Mouse (Mus musculus): ENCODE measurements at regions not wholly inside any gene's neighbourhood (a gene's known extent, or its start where the extent isn't known, plus 50 kb on each side); places are given as distances from the start of the nearest gene placed in this dataset.
A peak's percentile ranks its signal among the peaks of the same experiment; 100 is the strongest.

GRCm38 (mm10) chr12:17601245-17602023, 56.8 kb downstream of the Odc1 start:
- Histone ChIP-seq H3K36me3 (no peaks in the 10 kb centered on the region), H3K27me3 (no peaks in the 10 kb centered on the region), H3K9me3 (0 out of 2 replicates have a peak, but pooled peaks cover 4% of the 10 kb centered on the region), H3K4me2 (no peak overlapping the region), H3K4me3 (no peak overlapping the region), H3K9ac (no peak overlapping the region), H3K27ac (replicated peaks) (no peak overlapping the region), H3K4me1 (replicated peaks) (no peaks in the 10 kb centered on the region)
- ATAC-seq (ENCODE audit: low read depth), result no peak
- WGBS, result 72% methylated on average over 1 of the region's 1 CpGs

- Histone ChIP-seq H3K9ac (no peak overlapping the region), H3K27me3 (no peaks in the 10 kb centered on the region), H3K4me2 (no peak overlapping the region), H3K27ac (replicated peaks) (no peak overlapping the region), H3K36me3 (no peaks in the 10 kb centered on the region), H3K4me3 (no peak overlapping the region), H3K9me3 (0 out of 2 replicates have a peak, but pooled peaks cover 4% of the 10 kb centered on the region), H3K4me1 (replicated peaks) (no peaks in the 10 kb centered on the region)
- WGBS, result 85% methylated on average over 2 of the region's 2 CpGs
- no peak for ATAC-seq (ENCODE audit: low read depth)
Measured at GRCm38 (mm10) chr12:17603576-17603975, 59.0 kb downstream of the Odc1 start.

- Histone ChIP-seq H3K27me3 (no peaks in the 10 kb centered on the region), H3K4me1 (replicated peaks) (no peaks in the 10 kb centered on the region; the same call in 1 of the 2 replicates), H3K9me3 (0 out of 2 replicates have a peak, but pooled peaks cover 4% of the 10 kb centered on the region), H3K4me2 (no peak overlapping the region), H3K27ac (replicated peaks) (no peak overlapping the region), H3K9ac (no peak overlapping the region), H3K4me3 (no peak overlapping the region), H3K36me3 (no peaks in the 10 kb centered on the region)
- no peak for ATAC-seq (ENCODE audit: low read depth)
- 94% methylated on average over 1 of the region's 1 CpGs for WGBS
Measured at GRCm38 (mm10) chr12:17610384-17610783, 65.8 kb downstream of the Odc1 start.

GRCm38 (mm10) chr12:17611988-17612387, 67.4 kb downstream of the Odc1 start:
- WGBS, result 82% methylated on average over 3 of the region's 3 CpGs
- no peak overlapping the region for H3K4me2 ChIP-seq

GRCm38 (mm10) chr12:17618300-17618699, 72.4 kb upstream of the Hpcal1 start:
- Histone ChIP-seq H3K9ac (no peak overlapping the region), H3K9me3 (no peaks in the 10 kb centered on the region), H3K4me1 (replicated peaks) (peaks cover 12% of the 10 kb centered on the region), H3K36me3 (no peaks in the 10 kb centered on the region), H3K4me3 (no peak overlapping the region), H3K27me3 (no peaks in the 10 kb centered on the region), H3K4me2 (no peak overlapping the region), H3K27ac (replicated peaks) (no peak overlapping the region)
- no peak for ATAC-seq (ENCODE audit: low read depth)
- 37% methylated on average over 2 of the region's 2 CpGs for WGBS

More at GRCm38 (mm10) chr12:17611988-17612387, 67.4 kb downstream of the Odc1 start:
- no peaks in the 10 kb centered on the region for H3K9me3 ChIP-seq
- no peaks in the 10 kb centered on the region for H3K27me3 ChIP-seq
- H3K4me1 ChIP-seq (replicated peaks), result no peaks in the 10 kb centered on the region; the same call in 1 of the 2 replicates
- ATAC-seq (ENCODE audit: low read depth), result no peak
- H3K4me3 ChIP-seq, result no peak overlapping the region
- no peak overlapping the region for H3K27ac ChIP-seq (replicated peaks)
- H3K9ac ChIP-seq, result no peak overlapping the region
- H3K36me3 ChIP-seq, result no peaks in the 10 kb centered on the region

GRCm38 (mm10) chr12:17620226-17620625, 70.4 kb upstream of the Hpcal1 start:
- no peak overlapping the region for H3K27ac ChIP-seq (replicated peaks)
- H3K27me3 ChIP-seq, result no peaks in the 10 kb centered on the region
- H3K4me3 ChIP-seq, result no peak overlapping the region
- H3K4me2 ChIP-seq, result no peak overlapping the region
- H3K4me1 ChIP-seq (replicated peaks), result peaks cover 12% of the 10 kb centered on the region; the same call in 1 of the 2 replicates
- no peak for ATAC-seq (ENCODE audit: low read depth)
- H3K9ac ChIP-seq, result no peak overlapping the region
- no peaks in the 10 kb centered on the region for H3K36me3 ChIP-seq
- WGBS, result 63% methylated on average over 6 of the region's 6 CpGs
- H3K9me3 ChIP-seq, result no peaks in the 10 kb centered on the region

GRCm38 (mm10) chr12:17621487-17621888, 69.2 kb upstream of the Hpcal1 start:
- WGBS, result 33% methylated on average over 6 of the region's 6 CpGs
- Histone ChIP-seq H3K36me3 (no peaks in the 10 kb centered on the region), H3K4me1 (replicated peaks) (peaks cover 12% of the 10 kb centered on the region), H3K27me3 (no peaks in the 10 kb centered on the region), H3K27ac (replicated peaks) (peak overlapping the region; percentile 54; the same call in 1 of the 2 replicates), H3K4me2 (no peak overlapping the region), H3K9me3 (no peaks in the 10 kb centered on the region), H3K4me3 (no peak overlapping the region), H3K9ac (no peak overlapping the region)
- ATAC-seq (ENCODE audit: low read depth), result peak; percentile 51

- Histone ChIP-seq H3K27ac (replicated peaks) (0 out of 2 replicates have a peak overlapping the region, but pooled peaks have one; percentile 54), H3K36me3 (no peaks in the 10 kb centered on the region), H3K9ac (no peak overlapping the region), H3K9me3 (no peaks in the 10 kb centered on the region), H3K27me3 (no peaks in the 10 kb centered on the region), H3K4me1 (replicated peaks) (peaks cover 12% of the 10 kb centered on the region), H3K4me2 (no peak overlapping the region), H3K4me3 (no peak overlapping the region)
- ATAC-seq (ENCODE audit: low read depth), result no peak
- 30% methylated on average over 8 of the region's 8 CpGs for WGBS
Measured at GRCm38 (mm10) chr12:17622509-17623005, 68.1 kb upstream of the Hpcal1 start.

GRCm38 (mm10) chr12:17626043-17626442, 64.6 kb upstream of the Hpcal1 start:
- no peaks in the 10 kb centered on the region for H3K36me3 ChIP-seq
- H3K27ac ChIP-seq (replicated peaks), result no peak overlapping the region

GRCm38 (mm10) chr12:17631161-17631560, 59.5 kb upstream of the Hpcal1 start:
- Histone ChIP-seq H3K4me2 (no peak overlapping the region), H3K4me3 (no peak overlapping the region), H3K9ac (no peak overlapping the region), H3K4me1 (replicated peaks) (no peaks in the 10 kb centered on the region; the same call in 1 of the 2 replicates), H3K36me3 (no peaks in the 10 kb centered on the region), H3K27ac (replicated peaks) (no peak overlapping the region), H3K27me3 (no peaks in the 10 kb centered on the region), H3K9me3 (peaks cover 8% of the 10 kb centered on the region; the same call in 1 of the 2 replicates)
- WGBS, result 100% methylated on average over 2 of the region's 2 CpGs
- no peak for ATAC-seq (ENCODE audit: low read depth)

More at GRCm38 (mm10) chr12:17626043-17626442, 64.6 kb upstream of the Hpcal1 start:
- Histone ChIP-seq H3K4me3 (no peak overlapping the region), H3K9ac (no peak overlapping the region), H3K9me3 (no peaks in the 10 kb centered on the region), H3K27me3 (no peaks in the 10 kb centered on the region), H3K4me1 (replicated peaks) (peaks cover 12% of the 10 kb centered on the region), H3K4me2 (no peak overlapping the region)
- peak; percentile 60; the same call in 1 of the 2 replicates for ATAC-seq (ENCODE audit: low read depth)
- 10% methylated on average over 3 of the region's 3 CpGs for WGBS

GRCm38 (mm10) chr12:17636146-17636545, 54.5 kb upstream of the Hpcal1 start:
- WGBS, result 75% methylated on average over 8 of the region's 8 CpGs

GRCm38 (mm10) chr12:17636590-17636989, 54.1 kb upstream of the Hpcal1 start:
- 83% methylated on average over 6 of the region's 6 CpGs for WGBS
- Histone ChIP-seq H3K27ac (replicated peaks) (no peak overlapping the region), H3K4me3 (no peak overlapping the region), H3K4me2 (no peak overlapping the region), H3K27me3 (no peaks in the 10 kb centered on the region), H3K9me3 (peaks cover 8% of the 10 kb centered on the region; the same call in 1 of the 2 replicates), H3K4me1 (replicated peaks) (no peaks in the 10 kb centered on the region), H3K36me3 (no peaks in the 10 kb centered on the region), H3K9ac (no peak overlapping the region)
- no peak for ATAC-seq (ENCODE audit: low read depth)

More at GRCm38 (mm10) chr12:17636146-17636545, 54.5 kb upstream of the Hpcal1 start:
- no peaks in the 10 kb centered on the region for H3K27me3 ChIP-seq
- H3K4me2 ChIP-seq, result no peak overlapping the region
- H3K27ac ChIP-seq (replicated peaks), result no peak overlapping the region
- ATAC-seq (ENCODE audit: low read depth), result no peak
- no peak overlapping the region for H3K4me3 ChIP-seq
- no peaks in the 10 kb centered on the region for H3K4me1 ChIP-seq (replicated peaks)
- no peaks in the 10 kb centered on the region for H3K36me3 ChIP-seq
- H3K9me3 ChIP-seq, result peaks cover 8% of the 10 kb centered on the region; the same call in 1 of the 2 replicates
- no peak overlapping the region for H3K9ac ChIP-seq

Data from neural tube, embryonic 13.5 days (tissue).